Mouse (Mus musculus): ENCODE results near the gene Cox11.

DNA sequence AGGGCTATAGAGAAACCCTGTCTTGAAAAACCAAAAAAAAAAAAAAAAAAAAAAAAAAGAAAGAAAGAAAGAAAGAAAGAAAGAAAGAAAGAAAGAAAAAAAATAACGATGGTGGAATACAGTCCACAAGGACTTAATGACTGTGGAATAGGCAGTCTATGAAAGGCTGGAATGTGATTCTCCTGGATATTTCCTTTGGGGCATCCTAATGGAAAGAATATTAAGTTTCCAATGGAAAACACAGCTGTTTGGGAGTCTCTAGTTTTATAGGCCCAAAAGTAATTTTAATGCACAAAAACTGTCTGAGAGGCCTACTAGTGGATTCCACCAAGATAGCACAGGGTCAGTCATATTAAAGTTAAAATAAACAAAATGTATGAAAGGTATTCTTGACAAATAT is 42.1 kb upstream of the Cox11 start:
- no peak for TF ChIP-seq POLR2A (IDR thresholded peaks at IDR 0.05; ENCODE audit: borderline replicate concordance, low read depth, low read length)
- TF ChIP-seq CTCF (IDR thresholded peaks at IDR 0.05; ENCODE audit: low read depth, low read length), result no peak

Data from bone marrow macrophage, adult 2 months (primary cell).